Mouse (Mus musculus) adrenal gland, adult (tissue): ENCODE measurements around the gene Med17.

Source experiments
- DNase-seq, 2 experiments: peaks; one replicate each; pipeline ENCODE4 v3.0.0; 2022 to 2023; ENCODE audit warnings: low spot score in 1 of 2; ENCODE audit not compliant: inconsistent age in 2 of 2

The Med17 gene

DNA sequence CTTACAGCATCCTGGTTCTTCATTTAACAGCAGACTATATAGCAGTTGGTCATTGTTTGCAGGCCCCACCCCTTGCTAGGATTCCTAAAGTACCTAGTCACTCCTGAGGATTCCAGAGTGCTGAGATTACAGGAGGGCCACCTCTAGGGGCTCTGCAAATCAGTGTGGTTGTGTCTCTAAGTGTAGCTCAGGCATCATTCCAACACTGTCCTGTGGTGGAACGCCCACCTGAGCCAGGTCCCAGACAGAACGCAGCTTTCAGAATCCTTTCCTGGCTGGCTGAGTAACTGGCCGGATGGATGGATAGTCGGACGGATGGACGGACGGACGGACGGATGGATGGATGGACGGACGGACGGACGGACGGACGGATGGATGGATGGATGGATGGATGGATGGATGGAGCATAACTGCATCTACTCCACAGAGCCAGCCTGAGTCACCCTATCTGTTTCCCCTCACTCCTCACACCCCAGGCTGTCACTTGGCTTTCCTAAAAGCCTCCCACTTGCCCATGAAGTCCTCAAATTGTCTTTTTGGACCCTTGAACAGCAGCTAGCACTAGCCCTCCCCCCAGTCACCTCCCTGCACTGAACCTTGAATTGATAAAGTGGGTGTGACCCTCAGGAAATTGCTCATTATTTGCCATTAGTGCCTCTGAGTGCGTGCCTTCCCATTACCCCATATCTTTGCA is 41.3 kb downstream of the Med17 start:
- peak in 1 of 2 experiments; percentile 22 for DNase-seq

DNA sequence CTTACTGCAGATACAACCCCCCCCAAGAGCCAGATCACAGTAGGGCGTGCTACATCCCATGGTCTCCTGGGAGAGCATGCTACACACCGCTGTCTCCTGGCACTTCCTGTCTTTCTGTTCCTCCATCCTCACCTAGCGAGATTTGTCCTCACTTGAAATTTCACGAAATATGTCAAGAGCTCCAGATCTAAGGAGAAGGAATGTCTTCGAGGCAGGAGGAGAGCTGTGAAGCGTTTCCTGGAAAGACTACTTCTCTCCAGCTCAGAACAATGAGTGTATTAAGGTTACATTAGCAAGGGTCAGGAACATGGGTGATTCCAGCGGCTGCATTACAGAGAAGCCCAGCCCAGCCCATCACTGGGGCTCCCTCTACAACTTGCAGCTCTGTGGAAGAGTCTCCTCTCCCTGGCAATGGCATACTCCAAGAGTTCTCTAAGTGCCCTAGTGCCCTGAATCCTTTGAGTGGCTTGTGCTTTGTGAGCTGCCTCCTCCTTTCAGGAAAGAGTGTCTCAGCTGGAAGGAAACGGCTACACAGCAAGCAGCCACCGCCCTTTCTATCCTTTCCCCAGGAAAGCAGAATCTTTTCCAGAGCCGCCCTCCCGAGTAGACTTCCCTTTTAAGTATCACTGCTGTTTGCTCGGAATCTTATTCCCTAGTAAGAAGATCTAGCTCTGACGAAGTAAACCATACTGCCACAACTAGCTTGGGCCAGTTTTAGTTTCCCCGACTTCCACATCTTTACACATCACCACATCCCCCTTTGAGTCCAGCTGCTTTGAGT is 42.0 kb downstream of the Med17 start:
- peak in 1 of 2 experiments; percentile 24 for DNase-seq

DNA sequence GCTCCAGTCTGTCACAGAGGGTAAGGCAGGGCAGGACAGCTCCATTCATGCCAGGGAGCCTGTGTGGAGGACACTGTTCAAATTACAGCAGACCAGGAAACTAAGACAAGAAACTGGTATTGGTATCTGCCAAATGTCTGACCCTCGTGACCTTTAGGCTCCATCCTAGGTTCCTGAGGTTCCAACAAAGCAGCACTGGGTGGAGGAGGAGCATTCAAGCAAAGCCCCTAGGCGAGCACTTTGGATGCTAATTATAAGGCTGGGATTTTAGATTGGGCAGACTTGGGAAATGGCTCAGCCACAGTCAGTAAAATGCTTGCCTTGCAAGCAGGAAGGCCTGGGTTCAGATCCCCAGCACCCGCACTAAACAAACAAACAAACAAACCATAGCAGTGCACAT is 43.7 kb downstream of the Med17 start:
- DNase-seq, result no peak

DNA sequence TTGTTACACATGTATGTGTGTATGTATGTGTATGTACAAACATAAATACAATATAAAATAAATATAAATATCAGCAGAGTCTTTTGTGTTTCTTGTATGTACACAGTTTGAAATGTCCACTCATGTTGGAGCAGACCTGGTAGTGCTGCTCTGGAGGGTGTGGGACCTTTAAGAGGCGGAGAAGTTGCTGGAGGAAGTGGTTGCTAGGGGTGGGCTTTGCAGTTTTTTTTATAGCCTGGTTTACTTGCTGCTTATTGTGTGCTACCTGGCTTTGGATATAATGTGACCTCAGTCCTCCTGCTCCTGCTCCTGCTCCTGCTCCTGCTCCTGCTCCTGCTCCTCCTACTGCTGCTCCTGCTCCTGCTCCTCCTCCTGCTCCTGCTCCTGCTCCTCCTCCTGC is 46.1 kb downstream of the Med17 start:
- no peak for DNase-seq

DNA sequence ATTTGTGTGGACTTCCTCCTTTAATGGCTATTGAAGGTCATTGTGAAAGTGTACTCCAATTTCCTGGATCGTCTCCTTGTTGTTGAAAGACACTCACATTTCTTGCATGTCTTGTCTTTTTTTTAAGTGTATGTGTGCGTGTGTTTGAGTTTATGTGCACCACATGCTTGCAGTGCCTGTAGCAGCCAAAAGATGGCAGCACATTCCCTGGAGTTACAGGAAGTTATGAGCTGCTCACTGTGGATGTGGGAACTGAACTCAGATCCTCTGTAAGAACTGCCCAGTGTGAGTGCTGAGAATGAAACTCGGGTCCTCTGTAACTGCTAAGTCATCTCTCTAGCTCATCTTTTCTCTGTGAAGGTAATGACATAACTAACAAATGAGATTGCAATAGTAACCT is 47.3 kb downstream of the Med17 start:
- no peak for DNase-seq

DNA sequence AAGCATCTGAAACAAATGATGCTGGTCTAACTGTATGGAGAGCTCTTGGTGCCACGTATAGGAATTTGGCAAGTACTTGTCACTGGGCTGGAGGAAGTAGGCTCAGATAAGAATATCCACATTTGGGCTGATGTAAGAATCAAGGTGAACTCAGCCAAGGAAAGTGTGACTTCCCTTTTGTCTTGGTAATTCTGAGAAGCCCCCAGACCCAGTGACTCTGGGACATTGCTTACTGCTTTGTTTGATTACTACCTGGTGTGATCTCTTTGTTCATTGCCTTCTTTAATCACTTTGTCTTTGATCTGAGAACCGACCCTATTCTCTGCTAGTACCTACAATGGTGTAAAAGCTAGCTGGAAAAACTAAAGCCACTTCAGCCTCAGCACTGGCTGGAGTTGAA is 54.8 kb downstream of the Med17 start:
- no peak for DNase-seq

DNA sequence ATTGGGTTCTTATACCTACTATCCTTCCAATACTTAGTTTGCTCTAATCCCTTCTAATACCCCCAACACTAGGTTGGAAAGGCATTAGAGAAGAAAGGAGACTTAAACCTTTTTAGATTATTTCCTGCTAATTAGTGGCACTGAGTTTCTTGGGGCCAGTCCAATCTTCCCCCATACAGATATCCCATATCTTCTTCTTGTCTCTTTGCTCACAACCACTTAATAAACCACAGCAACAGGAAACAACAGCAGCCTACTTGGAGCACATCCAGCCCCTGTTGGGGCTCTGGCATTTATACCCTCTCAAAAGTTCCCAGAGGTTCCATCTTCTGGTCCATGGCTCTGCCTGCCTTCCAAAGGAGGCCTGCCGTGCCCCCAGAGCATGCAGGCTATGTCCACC is 66.0 kb downstream of the Med17 start:
- DNase-seq, result no peak

DNA sequence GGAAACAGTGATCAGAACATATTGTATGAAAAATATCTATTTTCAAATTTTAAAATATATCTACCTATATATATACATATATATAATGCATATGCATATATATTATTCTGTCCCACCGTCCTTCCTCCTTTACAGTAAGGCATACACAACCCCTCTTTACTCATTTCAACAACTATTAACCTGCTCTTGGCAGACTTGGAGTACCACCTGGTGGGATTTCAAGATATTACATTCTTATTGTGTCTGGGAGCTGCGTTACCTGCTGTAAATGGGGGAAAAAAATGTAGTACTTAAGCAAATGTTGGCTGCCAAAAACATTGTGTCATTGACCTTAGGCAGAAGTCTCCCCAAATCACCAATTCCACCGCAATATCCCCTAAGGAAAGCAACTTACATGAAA is 67.9 kb downstream of the Med17 start:
- peak in 1 of 2 experiments; percentile 55 for DNase-seq
